Mouse (Mus musculus): ENCODE results near the gene Mrpl54. TPM values are rescaled to one million over a fixed set of nuclear protein-coding genes. Genes with fewer than 3 reads are reported as not detected.

Mrpl54 gene
- polyA plus RNA-seq, 1 experiment, result 67.0 TPM

DNA sequence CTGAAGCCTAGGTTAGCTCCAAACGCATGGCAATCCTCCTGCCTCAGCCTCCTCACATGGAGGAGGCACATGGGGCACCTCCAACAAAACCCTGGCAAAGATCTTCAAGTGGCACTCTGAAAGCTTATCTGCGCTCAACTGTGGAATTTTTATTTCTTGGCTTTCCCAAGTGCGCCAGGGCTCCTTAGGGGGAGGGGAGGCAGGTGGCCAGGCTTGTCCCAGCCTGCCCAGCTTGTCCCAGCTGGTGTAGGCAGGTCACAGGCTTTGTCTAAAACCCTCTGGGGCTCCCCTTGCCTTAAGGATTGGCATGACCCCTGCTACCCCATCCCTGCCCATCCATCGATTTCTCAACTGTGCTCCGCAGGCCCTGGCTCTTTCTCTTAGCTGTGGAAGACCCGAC, 17.5 kb upstream of the Mrpl54 start:
- DNase-seq (ENCODE audit: low read depth), result no peak
- TF ChIP-seq POLR2A (IDR thresholded peaks at IDR 0.05; ENCODE audit: borderline replicate concordance, extremely low read depth, insufficient read depth, insufficient read length, poor library complexity, severe bottlenecking) (no peak), CTCF (IDR thresholded peaks at IDR 0.05; ENCODE audit: borderline replicate concordance, extremely low read depth, insufficient read depth, insufficient read length) (no peak)

DNA sequence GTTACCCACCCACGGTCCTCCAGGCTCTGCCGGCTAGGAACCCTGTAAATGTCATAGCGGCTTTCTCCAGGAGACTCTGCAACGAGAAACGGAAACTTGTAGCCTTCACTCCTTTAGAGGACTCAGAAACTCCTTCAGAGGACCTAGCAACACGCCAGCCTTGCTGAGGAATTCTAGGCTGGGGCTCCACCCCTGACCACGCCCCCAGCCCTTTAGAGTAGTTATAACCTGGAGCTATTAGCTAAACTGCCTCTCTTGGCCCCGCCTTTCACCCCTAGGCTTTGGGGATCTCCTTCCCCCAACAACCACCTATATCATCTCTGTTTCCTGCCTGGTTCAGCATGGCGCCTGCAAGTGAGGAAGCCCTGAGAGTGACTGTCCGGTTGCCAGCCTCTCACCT, 12.8 kb upstream of the Mrpl54 start:
- DNase-seq (ENCODE audit: low read depth), result no peak
- TF ChIP-seq CTCF (IDR thresholded peaks at IDR 0.05; ENCODE audit: borderline replicate concordance, extremely low read depth, insufficient read depth, insufficient read length), result no peak
- TF ChIP-seq POLR2A (IDR thresholded peaks at IDR 0.05; ENCODE audit: borderline replicate concordance, extremely low read depth, insufficient read depth, insufficient read length, poor library complexity, severe bottlenecking), result no peak

DNA sequence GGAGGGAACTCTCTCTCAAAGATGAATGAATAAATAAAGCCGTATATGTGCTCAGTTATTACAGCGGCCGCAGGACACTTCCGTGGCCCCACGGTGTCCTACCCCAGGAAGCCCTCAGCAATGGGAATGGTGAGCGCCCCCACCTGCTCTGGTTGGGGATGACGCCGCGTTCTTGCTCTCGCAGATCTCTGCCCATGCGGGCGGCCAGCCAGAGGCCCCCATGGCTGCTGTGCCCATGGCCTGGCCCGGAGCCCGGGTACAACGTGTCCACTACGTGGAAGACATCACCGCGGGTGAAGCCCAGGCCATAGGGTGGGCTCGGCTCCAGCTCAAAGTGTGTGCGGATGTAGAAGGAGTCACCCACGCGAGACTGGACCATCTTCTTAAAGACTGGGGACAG, 10.9 kb upstream of the Mrpl54 start:
- TF ChIP-seq CTCF (IDR thresholded peaks at IDR 0.05; ENCODE audit: borderline replicate concordance, extremely low read depth, insufficient read depth, insufficient read length), result no peak
- no peak for TF ChIP-seq POLR2A (IDR thresholded peaks at IDR 0.05; ENCODE audit: borderline replicate concordance, extremely low read depth, insufficient read depth, insufficient read length, poor library complexity, severe bottlenecking)
- DNase-seq (ENCODE audit: low read depth), result no peak

DNA sequence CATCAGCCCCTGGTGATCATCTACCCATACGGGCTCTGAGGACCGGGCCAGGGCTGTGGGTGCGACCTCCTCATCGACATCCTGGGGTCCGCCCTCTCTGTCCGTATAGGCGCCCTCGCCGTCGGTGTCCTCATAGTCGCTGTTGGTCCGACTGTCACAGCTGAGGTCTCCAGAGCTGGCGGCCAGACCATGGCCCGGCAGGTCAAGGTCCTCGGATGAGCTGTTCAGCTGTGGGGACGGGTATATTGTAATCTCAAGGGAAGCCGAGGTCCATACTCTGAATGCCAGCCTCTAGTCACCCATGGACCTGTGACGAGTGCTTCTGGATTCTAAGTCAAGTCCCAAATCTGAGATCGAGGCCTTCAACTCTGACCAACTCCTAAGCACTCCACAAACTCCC, 7.1 kb upstream of the Mrpl54 start:
- no peak for DNase-seq (ENCODE audit: low read depth)
- TF ChIP-seq POLR2A (IDR thresholded peaks at IDR 0.05; ENCODE audit: borderline replicate concordance, extremely low read depth, insufficient read depth, insufficient read length, poor library complexity, severe bottlenecking), result no peak
- no peak for TF ChIP-seq CTCF (IDR thresholded peaks at IDR 0.05; ENCODE audit: borderline replicate concordance, extremely low read depth, insufficient read depth, insufficient read length)

DNA sequence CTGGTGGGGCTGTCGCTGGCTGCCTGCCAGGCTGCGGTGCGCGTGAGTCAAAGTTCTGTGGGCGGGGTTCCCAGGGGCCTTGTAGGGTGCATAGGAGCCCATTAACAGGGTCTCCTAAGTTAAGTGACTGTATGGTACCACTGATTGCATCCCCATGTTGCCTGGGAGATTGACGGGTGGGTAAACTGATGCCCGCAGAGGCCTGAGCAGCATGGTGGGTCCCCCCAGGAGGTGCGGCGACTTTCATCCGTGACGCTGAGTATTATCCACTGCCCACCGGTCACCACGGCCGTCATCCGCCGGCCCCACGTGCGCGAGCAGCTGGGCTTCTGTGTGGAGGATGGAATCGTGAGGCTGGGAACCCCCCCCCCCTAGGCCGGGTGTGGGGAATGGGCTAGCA, 5.6 kb upstream of the Mrpl54 start:
- no peak for DNase-seq (ENCODE audit: low read depth)
- TF ChIP-seq POLR2A (IDR thresholded peaks at IDR 0.05; ENCODE audit: borderline replicate concordance, extremely low read depth, insufficient read depth, insufficient read length, poor library complexity, severe bottlenecking) (no peak), CTCF (IDR thresholded peaks at IDR 0.05; ENCODE audit: borderline replicate concordance, extremely low read depth, insufficient read depth, insufficient read length) (no peak)

GRCm38 (mm10) chr10:81268643-81269412, 2.1 kb upstream of the Mrpl54 start:
- TF ChIP-seq CTCF (IDR thresholded peaks at IDR 0.05; ENCODE audit: borderline replicate concordance, extremely low read depth, insufficient read depth, insufficient read length), result no peak
- no peak for DNase-seq (ENCODE audit: low read depth)

DNA sequence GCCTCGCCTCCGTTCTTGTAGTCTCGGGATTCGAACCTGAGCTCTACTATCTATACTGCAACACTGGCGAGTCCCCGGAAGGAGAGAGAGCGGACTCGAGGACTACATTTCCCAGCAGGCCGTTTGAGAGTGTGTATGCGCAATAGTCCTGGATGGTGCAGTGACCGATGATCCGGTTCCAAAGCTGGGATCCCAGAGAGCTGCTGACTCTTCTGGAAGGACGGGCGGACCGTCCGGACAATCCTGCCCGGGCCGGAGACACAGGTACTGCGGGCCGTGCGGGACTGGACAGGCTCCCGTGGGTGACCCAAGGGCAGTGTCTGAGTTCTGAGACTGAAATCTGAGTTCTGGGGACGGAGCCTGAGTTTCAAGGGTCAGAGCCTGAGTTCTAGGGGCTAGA, 1.3 kb upstream of the Mrpl54 start:
- 0 out of 2 replicates have a peak, but pooled peaks have one; percentile 6 for TF ChIP-seq POLR2A (IDR thresholded peaks at IDR 0.05; ENCODE audit: borderline replicate concordance, extremely low read depth, insufficient read depth, insufficient read length, poor library complexity, severe bottlenecking)
- TF ChIP-seq CTCF (IDR thresholded peaks at IDR 0.05; ENCODE audit: borderline replicate concordance, extremely low read depth, insufficient read depth, insufficient read length), result no peak

DNA sequence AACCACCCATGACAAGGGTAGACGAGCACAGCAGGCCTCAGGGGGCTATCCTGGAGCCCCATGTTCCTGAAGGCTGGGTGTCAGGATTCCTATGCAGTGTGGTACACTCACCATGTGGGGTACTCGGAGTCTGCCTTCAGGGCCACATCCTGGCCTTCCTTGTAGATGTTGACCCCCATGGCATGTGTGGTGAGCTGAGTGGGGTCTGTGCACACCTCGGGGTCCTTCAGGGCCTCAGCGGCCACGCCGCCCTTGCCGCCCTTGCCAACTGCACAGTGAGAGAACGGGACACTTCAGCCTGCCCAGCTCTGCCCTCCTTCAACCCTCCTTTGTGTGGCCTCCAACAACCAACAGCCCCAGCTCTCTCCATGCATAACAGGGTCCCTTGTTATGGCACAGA, 1.2 kb downstream of the Mrpl54 start:
- TF ChIP-seq POLR2A (IDR thresholded peaks at IDR 0.05; ENCODE audit: borderline replicate concordance, extremely low read depth, insufficient read depth, insufficient read length, poor library complexity, severe bottlenecking) (no peak), CTCF (IDR thresholded peaks at IDR 0.05; ENCODE audit: borderline replicate concordance, extremely low read depth, insufficient read depth, insufficient read length) (no peak)
- no peak for DNase-seq (ENCODE audit: low read depth)

More for the DNA sequence above, 1.3 kb upstream of the Mrpl54 start:
- DNase-seq (ENCODE audit: low read depth), result peak; percentile 93

DNA sequence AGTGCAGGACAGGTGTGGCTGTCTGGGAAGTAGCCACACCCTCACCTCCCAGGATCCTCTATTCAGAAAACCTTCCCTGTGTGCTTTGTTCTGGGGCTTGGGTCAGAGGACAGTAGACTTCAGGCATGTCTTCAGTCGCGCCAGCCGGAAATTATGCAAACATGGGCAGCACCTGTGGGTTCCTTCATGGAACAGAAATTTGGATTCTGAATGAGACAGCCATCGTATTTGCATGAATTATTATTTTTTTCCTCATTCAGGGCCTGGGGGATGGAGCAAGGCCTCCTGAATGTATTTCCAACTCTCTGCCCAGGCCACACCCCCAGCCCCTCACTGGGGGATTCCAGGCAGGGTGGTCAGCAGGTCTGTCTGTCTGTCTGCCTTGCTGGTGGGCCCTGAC, 5.7 kb downstream of the Mrpl54 start:
- DNase-seq (ENCODE audit: low read depth), result no peak
- TF ChIP-seq POLR2A (IDR thresholded peaks at IDR 0.05; ENCODE audit: borderline replicate concordance, extremely low read depth, insufficient read depth, insufficient read length, poor library complexity, severe bottlenecking) (no peak), CTCF (IDR thresholded peaks at IDR 0.05; ENCODE audit: borderline replicate concordance, extremely low read depth, insufficient read depth, insufficient read length) (no peak)

- TF ChIP-seq POLR2A (IDR thresholded peaks at IDR 0.05; ENCODE audit: borderline replicate concordance, extremely low read depth, insufficient read depth, insufficient read length, poor library complexity, severe bottlenecking) (no peak), CTCF (IDR thresholded peaks at IDR 0.05; ENCODE audit: borderline replicate concordance, extremely low read depth, insufficient read depth, insufficient read length) (no peak)
- peak; percentile 31 for DNase-seq (ENCODE audit: low read depth)
These were observed 7.4 kb downstream of the Mrpl54 start for GRCm38 (mm10) chr10:81259225-81259884.

GRCm38 (mm10) chr10:81257158-81258039, 9.3 kb downstream of the Mrpl54 start:
- peak; percentile 50 for DNase-seq (ENCODE audit: low read depth)
- TF ChIP-seq POLR2A (IDR thresholded peaks at IDR 0.05; ENCODE audit: borderline replicate concordance, extremely low read depth, insufficient read depth, insufficient read length, poor library complexity, severe bottlenecking), result no peak
- TF ChIP-seq CTCF (IDR thresholded peaks at IDR 0.05; ENCODE audit: borderline replicate concordance, extremely low read depth, insufficient read depth, insufficient read length), result no peak
